Mouse (Mus musculus) embryonic facial prominence, embryonic 11.5 days (tissue): ENCODE measurements around the gene Ryr1. TPM values are rescaled to one million over a fixed set of nuclear protein-coding genes. Genes with fewer than 3 reads are reported as not detected.

Experiments
- ATAC-seq: fragments of 200-750 bp; cut with Nextera tagmentation; replicated peaks from 2 replicates; pipeline ENCODE4 v1.8.0; 2017; ENCODE audit warnings: low read depth; ENCODE audit not compliant: insufficient number of reproducible peaks, low FRiP score, low TSS enrichment
- DNase-seq: peaks from one replicate; pipeline ENCODE4 v3.0.0-alpha.2; 2015; ENCODE audit warnings: low spot score
- H3K27ac ChIP-seq: fragments of 300-500 bp; sonication (generic); replicated peaks from 2 replicates; pipeline ENCODE4 v1.5.1; 2014; ENCODE audit warnings: mild to moderate bottlenecking, low read depth, low read length, control low read depth
- H3K27me3 ChIP-seq: fragments of 300-500 bp; sonication (generic); 2 replicates; pipeline ENCODE4 v1.6.1; 2014; ENCODE audit warnings: mild to moderate bottlenecking, low read length, moderate library complexity, mixed read lengths; ENCODE audit not compliant: control insufficient read depth, insufficient read depth
- H3K36me3 ChIP-seq: fragments of 300-500 bp; sonication (generic); replicated peaks from 2 replicates; pipeline ENCODE4 v1.6.1; 2014; ENCODE audit warnings: low read depth, mild to moderate bottlenecking, low read length, moderate library complexity, mixed read lengths; ENCODE audit not compliant: control insufficient read depth, insufficient read depth
- H3K4me1 ChIP-seq: fragments of 300-500 bp; sonication (generic); 2 replicates; pipeline ENCODE4 v1.6.1; 2014; ENCODE audit warnings: low read length, mixed read lengths; ENCODE audit not compliant: control insufficient read depth, insufficient read depth
- H3K4me2 ChIP-seq: fragments of 300-500 bp; sonication (generic); 2 replicates; pipeline ENCODE4 v1.6.1; 2014; ENCODE audit warnings: low read depth, mild to moderate bottlenecking, control low read depth, low read length, moderate library complexity
- H3K4me3 ChIP-seq: fragments of 300-500 bp; sonication (generic); 2 replicates; pipeline ENCODE4 v1.5.1; 2014; ENCODE audit warnings: low read depth, low read length, control low read depth
- H3K9ac ChIP-seq: fragments of 300-500 bp; sonication (generic); replicated peaks from 2 replicates; pipeline ENCODE4 v1.6.1; 2014; ENCODE audit warnings: mild to moderate bottlenecking, control low read depth, low read length
- H3K9me3 ChIP-seq: fragments of 300-500 bp; sonication (generic); replicated peaks from 2 replicates; pipeline ENCODE4 v1.6.1; 2016; ENCODE audit warnings: mild to moderate bottlenecking, low read length, inconsistent platforms, mixed read lengths; ENCODE audit not compliant: control insufficient read depth
- WGBS: fragments of 180-500 bp; shearing (Covaris S2); extraction: QIAGEN DNeasy Blood & Tissue Kit; methylation state at CpG from one replicate; pipeline ENCODE4 v1.1.7; 2014; 5-methylcytosine and 5-hydroxymethylcytosine counted together
- polyA plus RNA-seq: library from polyadenylated mRNA; unstranded; fragments of >200 nt; fragmentation: Nextera tagmentation; extraction: Ambion mirVana; gene quantifications from 2 replicates; pipeline ENCODE4 v1.2.1, GENCODE M21; 2014

Ryr1 gene
- polyA plus RNA-seq, 1 experiment from 2014 or later = 0.98 TPM

- Histone ChIP-seq H3K9me3 (no peaks in the 10 kb centered on the region), H3K4me1 (no peaks in the 10 kb centered on the region), H3K27me3 (no peaks in the 10 kb centered on the region), H3K4me3 (peak overlapping the region; percentile 44), H3K36me3 (no peaks in the 10 kb centered on the region), H3K27ac (no peak overlapping the region; the same call in 1 of the 2 replicates), H3K9ac (peak overlapping the region; percentile 77), H3K4me2 (peak overlapping the region; percentile 91)
- WGBS = 5% methylated on average over 43 of the region's 43 CpGs
- DNase-seq (peak; percentile 87), ATAC-seq (peak; percentile 82)
Observed at GRCm38 (mm10) chr7:29000651-29001605, 124.1 kb downstream of the Ryr1 start.

GRCm38 (mm10) chr7:28993402-28993801, 131.6 kb downstream of the Ryr1 start:
- H3K9me3 ChIP-seq = no peaks in the 10 kb centered on the region
- no peak overlapping the region for H3K9ac ChIP-seq
- ATAC-seq (no peak), DNase-seq (no peak)
- no peak overlapping the region for H3K4me3 ChIP-seq
- no peak overlapping the region for H3K27ac ChIP-seq
- 82% methylated on average over 3 of the region's 3 CpGs for WGBS
- H3K4me2 ChIP-seq = no peak overlapping the region
- no peaks in the 10 kb centered on the region for H3K27me3 ChIP-seq
- no peaks in the 10 kb centered on the region for H3K36me3 ChIP-seq
- no peaks in the 10 kb centered on the region for H3K4me1 ChIP-seq

GRCm38 (mm10) chr7:28992997-28993396, 132.0 kb downstream of the Ryr1 start:
- Histone ChIP-seq H3K4me2 (no peak overlapping the region), H3K27ac (no peak overlapping the region), H3K4me3 (no peak overlapping the region), H3K27me3 (no peaks in the 10 kb centered on the region), H3K4me1 (no peaks in the 10 kb centered on the region), H3K36me3 (no peaks in the 10 kb centered on the region), H3K9ac (no peak overlapping the region), H3K9me3 (no peaks in the 10 kb centered on the region)
- WGBS = 94% methylated on average over 3 of the region's 3 CpGs
- ATAC-seq (no peak), DNase-seq (no peak)

GRCm38 (mm10) chr7:28991616-28992015, 133.4 kb downstream of the Ryr1 start:
- DNase-seq (no peak), ATAC-seq (no peak)
- no peaks in the 10 kb centered on the region for H3K27me3 ChIP-seq
- H3K36me3 ChIP-seq = no peaks in the 10 kb centered on the region
- no peaks in the 10 kb centered on the region for H3K9me3 ChIP-seq
- no peak overlapping the region for H3K27ac ChIP-seq
- 61% methylated on average over 5 of the region's 5 CpGs for WGBS
- H3K4me1 ChIP-seq = no peaks in the 10 kb centered on the region
- H3K4me2 ChIP-seq = no peak overlapping the region
- H3K4me3 ChIP-seq = no peak overlapping the region
- no peak overlapping the region for H3K9ac ChIP-seq

GRCm38 (mm10) chr7:28990766-28991273, 134.2 kb downstream of the Ryr1 start:
- Histone ChIP-seq H3K9ac (no peak overlapping the region), H3K4me1 (no peaks in the 10 kb centered on the region), H3K27me3 (no peaks in the 10 kb centered on the region), H3K4me2 (no peak overlapping the region), H3K4me3 (no peak overlapping the region), H3K27ac (no peak overlapping the region), H3K9me3 (no peaks in the 10 kb centered on the region), H3K36me3 (no peaks in the 10 kb centered on the region)
- 48% methylated on average over 13 of the region's 14 CpGs for WGBS
- no peak for DNase-seq
- ATAC-seq = no peak

- Histone ChIP-seq H3K4me3 (no peak overlapping the region), H3K27ac (no peak overlapping the region), H3K4me1 (no peaks in the 10 kb centered on the region; the same call in 1 of the 2 replicates), H3K9ac (no peak overlapping the region), H3K27me3 (no peaks in the 10 kb centered on the region), H3K4me2 (no peak overlapping the region), H3K36me3 (no peaks in the 10 kb centered on the region), H3K9me3 (no peaks in the 10 kb centered on the region)
- no peak for DNase-seq
- no peak for ATAC-seq
- WGBS = 89% methylated on average over 7 of the region's 7 CpGs
Observed at GRCm38 (mm10) chr7:28985207-28985606, 139.8 kb downstream of the Ryr1 start.

GRCm38 (mm10) chr7:28984452-28984851, 140.5 kb downstream of the Ryr1 start:
- no peak overlapping the region for H3K9ac ChIP-seq
- H3K9me3 ChIP-seq = no peaks in the 10 kb centered on the region
- no peaks in the 10 kb centered on the region for H3K27me3 ChIP-seq
- 88% methylated on average over 1 of the region's 1 CpGs for WGBS
- ATAC-seq = no peak
- H3K36me3 ChIP-seq = no peaks in the 10 kb centered on the region
- H3K4me3 ChIP-seq = no peak overlapping the region
- H3K27ac ChIP-seq = no peak overlapping the region
- no peaks in the 10 kb centered on the region; the same call in 1 of the 2 replicates for H3K4me1 ChIP-seq
- DNase-seq = no peak
- no peak overlapping the region for H3K4me2 ChIP-seq

GRCm38 (mm10) chr7:28983849-28984248, 141.1 kb downstream of the Ryr1 start:
- no peaks in the 10 kb centered on the region for H3K36me3 ChIP-seq
- WGBS = 72% methylated on average over 4 of the region's 4 CpGs
- DNase-seq (no peak), ATAC-seq (no peak)
- no peaks in the 10 kb centered on the region; the same call in 1 of the 2 replicates for H3K4me1 ChIP-seq
- no peaks in the 10 kb centered on the region for H3K27me3 ChIP-seq
- H3K4me2 ChIP-seq = no peak overlapping the region
- H3K9me3 ChIP-seq = no peaks in the 10 kb centered on the region
- H3K4me3 ChIP-seq = no peak overlapping the region
- no peak overlapping the region for H3K9ac ChIP-seq
- H3K27ac ChIP-seq = no peak overlapping the region
